Mouse (Mus musculus) intestine, embryonic 15.5 days (tissue): ENCODE results near the gene Flnb. TPM values are rescaled to one million over a fixed set of nuclear protein-coding genes. Genes with fewer than 3 reads are reported as not detected.

ENCODE experiments used
- ATAC-seq: fragments of 200-750 bp; cut with Nextera tagmentation; 2 replicates; pipeline ENCODE4 v1.8.0; 2017; ENCODE audit warnings: moderate TSS enrichment, moderate library complexity
- H3K27ac ChIP-seq: fragments of 300-500 bp; sonication (generic); 2 replicates; pipeline ENCODE4 v1.5.1; 2015; ENCODE audit warnings: mild to moderate bottlenecking, inconsistent platforms
- H3K27me3 ChIP-seq: fragments of 300-500 bp; sonication (generic); replicated peaks from 2 replicates; pipeline ENCODE4 v1.6.1; 2015; ENCODE audit warnings: inconsistent platforms
- H3K36me3 ChIP-seq: fragments of 300-500 bp; sonication (generic); 2 replicates; pipeline ENCODE4 v1.6.1; 2015; ENCODE audit warnings: inconsistent platforms
- H3K4me1 ChIP-seq: fragments of 300-500 bp; sonication (generic); replicated peaks from 2 replicates; pipeline ENCODE4 v1.6.1; 2015; ENCODE audit warnings: inconsistent platforms
- H3K4me2 ChIP-seq: fragments of 300-500 bp; sonication (generic); replicated peaks from 2 replicates; pipeline ENCODE4 v1.6.1; 2015; ENCODE audit warnings: mild to moderate bottlenecking, inconsistent platforms
- H3K4me3 ChIP-seq: fragments of 300-500 bp; sonication (generic); replicated peaks from 2 replicates; pipeline ENCODE4 v1.5.1; 2015; ENCODE audit warnings: inconsistent platforms
- H3K9ac ChIP-seq: fragments of 300-500 bp; sonication (generic); 2 replicates; pipeline ENCODE4 v1.6.1; 2015; ENCODE audit warnings: inconsistent platforms
- H3K9me3 ChIP-seq: fragments of 300-500 bp; sonication (generic); 2 replicates; pipeline ENCODE4 v1.6.1; 2016; ENCODE audit warnings: inconsistent platforms
- WGBS: fragments of 180-500 bp; shearing (Covaris S2); methylation state at CpG from one replicate; pipeline ENCODE4 v1.1.7; 2015; 5-methylcytosine and 5-hydroxymethylcytosine counted together
- polyA plus RNA-seq: library from polyadenylated mRNA; unstranded; fragments of >200 nt; fragmentation: Nextera tagmentation; extraction: Ambion mirVana; gene quantifications from 2 replicates; pipeline ENCODE4 v1.2.1, GENCODE M21; 2015

Flnb gene
- polyA plus RNA-seq, 1 experiment from 2014 or later = 17.4 TPM

DNA sequence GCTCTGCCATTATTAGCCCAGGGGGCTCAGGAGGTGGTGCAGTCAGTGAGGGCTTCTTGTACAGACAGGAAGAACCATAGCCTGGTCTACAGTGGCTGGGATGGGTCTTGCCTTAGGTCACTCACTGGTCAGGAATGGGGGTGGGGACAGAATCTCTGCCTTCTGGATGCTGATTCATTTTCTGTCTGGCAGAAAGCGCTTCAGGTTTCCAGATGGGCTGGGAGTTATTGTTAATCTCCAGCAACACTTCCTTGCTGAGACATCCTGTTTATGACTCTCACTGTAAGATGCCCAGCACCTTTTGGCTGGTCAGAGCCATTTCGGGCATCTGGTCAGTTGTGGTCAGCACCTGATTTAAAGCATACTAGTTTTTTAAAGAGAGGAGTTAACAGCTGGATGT is 55.8 kb downstream of the Flnb start:
- H3K4me1 ChIP-seq = no peaks in the 10 kb centered on the region
- no peaks in the 10 kb centered on the region for H3K9me3 ChIP-seq
- H3K27me3 ChIP-seq = no peaks in the 10 kb centered on the region
- H3K9ac ChIP-seq = no peak overlapping the region
- H3K27ac ChIP-seq = no peak overlapping the region
- no peak for ATAC-seq
- 0 out of 2 replicates have a peak, but pooled peaks cover 6% of the 10 kb centered on the region for H3K36me3 ChIP-seq
- no peak overlapping the region for H3K4me3 ChIP-seq
- 75% methylated on average over 2 of the region's 2 CpGs for WGBS
- no peak overlapping the region for H3K4me2 ChIP-seq

DNA sequence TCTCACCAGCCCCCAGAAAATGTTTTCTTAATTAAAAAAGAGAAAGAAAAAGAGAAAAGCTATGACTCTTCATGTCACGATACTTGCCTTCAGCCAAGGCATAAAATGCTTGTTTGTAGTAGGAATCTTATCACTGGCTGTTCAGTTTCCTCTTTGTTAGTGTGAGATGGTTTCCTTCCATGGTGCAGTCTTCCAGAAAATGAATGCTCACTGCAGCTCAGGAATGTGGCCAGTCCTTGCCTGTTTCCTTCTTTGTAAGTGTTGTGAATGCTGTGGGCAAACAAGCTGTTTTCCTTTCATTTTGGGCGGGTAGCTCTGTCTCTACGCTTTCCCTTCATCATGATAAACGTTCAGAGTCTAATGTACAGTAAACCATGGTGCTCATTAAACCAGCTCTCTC is 56.7 kb downstream of the Flnb start:
- Histone ChIP-seq H3K4me1 (no peaks in the 10 kb centered on the region), H3K27me3 (no peaks in the 10 kb centered on the region), H3K4me2 (no peak overlapping the region), H3K36me3 (0 out of 2 replicates have a peak, but pooled peaks cover 6% of the 10 kb centered on the region), H3K9ac (no peak overlapping the region), H3K9me3 (no peaks in the 10 kb centered on the region), H3K4me3 (no peak overlapping the region), H3K27ac (no peak overlapping the region)
- 75% methylated on average over 4 of the region's 4 CpGs for WGBS
- ATAC-seq = no peak

DNA sequence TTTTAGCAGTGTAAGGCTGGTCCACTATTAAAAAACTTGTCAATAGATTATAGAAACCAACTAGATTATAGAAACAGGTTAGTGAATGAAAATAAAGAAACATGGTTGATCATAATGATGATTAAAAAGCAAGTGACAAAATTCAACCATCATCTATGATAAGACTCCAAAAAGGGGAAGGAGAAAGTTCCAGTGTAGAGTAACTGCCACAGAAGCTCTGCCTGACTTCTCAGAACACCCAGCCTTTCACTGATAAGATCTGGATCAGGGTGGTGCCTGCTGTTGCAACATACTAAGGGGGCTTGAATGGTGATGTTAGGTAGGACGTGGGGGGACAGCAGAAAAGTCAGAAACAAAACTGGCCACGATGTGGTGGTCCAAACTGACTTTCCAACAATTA is 60.2 kb downstream of the Flnb start:
- no peak overlapping the region for H3K27ac ChIP-seq
- H3K27me3 ChIP-seq = no peaks in the 10 kb centered on the region
- H3K4me1 ChIP-seq = no peaks in the 10 kb centered on the region
- ATAC-seq = no peak
- H3K4me2 ChIP-seq = no peak overlapping the region
- WGBS = 77% methylated on average over 2 of the region's 2 CpGs
- no peak overlapping the region for H3K4me3 ChIP-seq
- H3K9ac ChIP-seq = no peak overlapping the region
- H3K36me3 ChIP-seq = peaks cover 6% of the 10 kb centered on the region; the same call in 1 of the 2 replicates
- H3K9me3 ChIP-seq = no peaks in the 10 kb centered on the region

DNA sequence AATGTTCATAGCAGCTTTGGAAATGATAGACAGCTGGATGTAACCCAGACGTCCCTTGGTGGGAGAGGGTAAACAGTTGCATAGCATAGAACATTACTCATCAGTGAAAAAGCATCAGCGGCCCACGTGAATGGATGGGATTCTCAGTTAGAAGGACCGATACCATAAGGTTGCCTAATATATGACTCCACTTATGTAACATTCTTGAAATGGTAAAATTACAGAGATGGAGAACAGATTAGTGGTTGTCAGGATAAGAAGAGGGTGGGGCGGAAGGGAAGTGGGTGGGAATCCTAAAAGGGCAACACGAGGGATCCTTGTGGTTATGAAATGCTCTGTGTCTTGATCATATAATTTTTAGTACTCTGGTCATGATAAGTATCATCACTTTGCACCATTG is 62.6 kb downstream of the Flnb start:
- Histone ChIP-seq H3K27me3 (no peaks in the 10 kb centered on the region), H3K36me3 (peaks cover 9% of the 10 kb centered on the region; the same call in 1 of the 2 replicates)

DNA sequence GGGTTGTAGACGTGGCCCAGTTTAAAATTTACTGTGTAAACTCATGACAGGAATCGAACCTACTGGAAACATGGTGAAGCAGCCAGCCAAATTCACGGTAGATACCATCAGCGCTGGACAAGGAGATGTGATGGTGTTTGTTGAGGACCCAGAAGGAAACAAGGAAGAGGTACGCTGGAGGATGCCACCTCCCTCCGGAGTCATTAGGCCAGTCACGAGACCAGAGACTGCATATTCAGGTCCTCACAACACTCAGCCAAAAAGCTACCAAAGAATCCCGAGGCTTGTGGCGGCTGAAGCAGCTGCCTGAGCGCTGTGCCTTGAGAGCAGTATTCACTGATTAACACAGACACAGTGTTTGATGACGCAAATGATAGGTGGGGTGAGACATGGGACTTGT is 63.8 kb downstream of the Flnb start:
- Histone ChIP-seq H3K36me3 (peaks cover 9% of the 10 kb centered on the region; the same call in 1 of the 2 replicates), H3K4me3 (no peak overlapping the region), H3K9me3 (no peaks in the 10 kb centered on the region), H3K4me1 (no peaks in the 10 kb centered on the region), H3K4me2 (no peak overlapping the region), H3K9ac (no peak overlapping the region), H3K27me3 (no peaks in the 10 kb centered on the region), H3K27ac (no peak overlapping the region)
- WGBS = 93% methylated on average over 11 of the region's 11 CpGs
- ATAC-seq = no peak

More for the DNA sequence above, 62.6 kb downstream of the Flnb start:
- Histone ChIP-seq H3K4me3 (no peak overlapping the region), H3K9ac (no peak overlapping the region), H3K4me1 (no peaks in the 10 kb centered on the region), H3K4me2 (no peak overlapping the region), H3K27ac (no peak overlapping the region), H3K9me3 (no peaks in the 10 kb centered on the region)
- WGBS = 86% methylated on average over 6 of the region's 6 CpGs
- ATAC-seq = no peak

DNA sequence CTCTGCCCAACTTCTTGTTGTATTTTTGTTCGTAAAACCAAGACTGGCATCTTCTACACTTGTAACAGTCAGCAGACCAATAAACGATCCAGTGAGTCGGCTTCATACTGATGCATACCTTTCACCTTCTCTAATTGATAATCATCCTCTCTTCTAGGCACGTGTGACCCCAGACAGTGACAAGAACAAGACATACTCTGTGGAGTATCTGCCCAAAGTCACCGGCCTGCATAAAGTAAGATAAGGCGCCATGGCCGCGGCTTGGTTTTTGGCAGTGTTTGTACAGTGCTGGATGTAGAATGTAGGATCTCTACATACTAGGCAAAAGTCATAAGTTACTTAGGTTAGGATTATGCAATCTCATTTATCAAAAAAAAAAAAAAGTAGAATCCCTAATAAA is 64.3 kb downstream of the Flnb start:
- Histone ChIP-seq H3K4me1 (no peaks in the 10 kb centered on the region), H3K27ac (no peak overlapping the region), H3K9me3 (no peaks in the 10 kb centered on the region), H3K4me2 (no peak overlapping the region), H3K9ac (no peak overlapping the region), H3K4me3 (no peak overlapping the region), H3K27me3 (no peaks in the 10 kb centered on the region), H3K36me3 (peaks cover 9% of the 10 kb centered on the region)
- WGBS = 88% methylated on average over 8 of the region's 8 CpGs
- no peak for ATAC-seq

DNA sequence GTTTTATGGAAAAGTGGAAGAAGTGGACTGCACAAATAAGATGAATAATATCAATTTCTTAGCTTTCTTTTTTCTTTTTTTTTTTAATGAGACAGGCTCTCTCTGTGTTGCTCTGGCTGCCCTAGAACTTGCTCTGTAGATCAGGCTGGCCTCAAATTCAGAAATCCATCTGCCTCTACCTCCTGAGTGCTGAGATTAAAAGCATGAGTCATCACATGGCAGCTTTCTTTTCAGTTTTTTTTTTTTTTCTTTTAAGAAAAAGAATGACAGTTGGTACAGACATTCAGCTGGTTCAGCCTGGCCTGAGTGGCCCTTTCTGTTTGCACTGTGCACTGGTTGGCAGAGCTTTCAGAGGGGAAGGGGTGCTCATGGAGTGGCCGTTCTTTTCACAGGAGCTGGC is 66.4 kb downstream of the Flnb start:
- no peak for ATAC-seq
- 0 out of 2 replicates have a peak, but pooled peaks cover 7% of the 10 kb centered on the region for H3K4me1 ChIP-seq
- no peaks in the 10 kb centered on the region for H3K9me3 ChIP-seq
- H3K27ac ChIP-seq = no peak overlapping the region
- peaks cover 12% of the 10 kb centered on the region for H3K36me3 ChIP-seq
- WGBS = 92% methylated on average over 1 of the region's 1 CpGs
- H3K4me3 ChIP-seq = no peak overlapping the region
- no peak overlapping the region for H3K9ac ChIP-seq
- H3K4me2 ChIP-seq = no peak overlapping the region
- no peaks in the 10 kb centered on the region for H3K27me3 ChIP-seq

DNA sequence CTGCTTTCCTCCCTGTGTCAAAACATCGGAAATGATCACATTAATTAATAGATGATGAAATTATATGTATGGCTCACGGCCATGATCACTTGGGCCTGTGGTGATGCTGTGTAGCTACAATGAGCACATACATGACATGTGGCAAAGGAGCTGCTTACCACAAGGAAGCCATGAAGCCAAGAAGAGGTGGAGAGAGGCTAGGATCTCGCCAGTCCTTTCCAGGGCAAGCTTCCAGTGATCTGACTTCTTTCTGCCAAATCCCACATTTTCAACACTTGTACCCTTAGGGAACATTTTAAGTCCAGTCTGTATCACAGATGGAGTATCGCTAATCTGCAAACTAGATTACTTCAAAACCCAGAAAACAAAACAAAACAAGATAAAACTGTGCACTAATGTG is 67.1 kb downstream of the Flnb start:
- Histone ChIP-seq H3K27ac (no peak overlapping the region), H3K9me3 (no peaks in the 10 kb centered on the region), H3K36me3 (peaks cover 12% of the 10 kb centered on the region), H3K27me3 (no peaks in the 10 kb centered on the region), H3K4me1 (0 out of 2 replicates have a peak, but pooled peaks cover 7% of the 10 kb centered on the region), H3K9ac (no peak overlapping the region), H3K4me3 (no peak overlapping the region), H3K4me2 (no peak overlapping the region)
- WGBS = 87% methylated on average over 4 of the region's 4 CpGs
- no peak for ATAC-seq

DNA sequence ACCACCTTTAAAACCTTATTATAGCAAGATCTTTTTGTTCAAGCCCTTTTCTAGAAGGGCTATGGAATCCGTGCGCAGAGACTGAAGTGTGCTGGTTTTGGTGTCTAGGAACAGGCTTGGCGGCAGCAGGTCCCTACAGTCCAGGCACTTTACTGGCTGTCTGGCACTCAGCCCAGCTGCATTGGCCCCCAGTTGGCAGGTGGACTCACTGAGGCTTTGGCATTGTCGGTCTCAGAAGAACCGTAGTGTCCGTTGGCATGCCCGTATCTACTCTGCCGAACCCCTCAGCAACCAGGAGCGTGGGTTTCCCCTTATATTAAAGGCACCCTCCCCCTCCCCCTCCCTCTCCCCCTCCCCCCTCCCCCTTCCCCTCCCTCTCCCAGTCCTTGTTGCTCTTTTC is 67.8 kb downstream of the Flnb start:
- Histone ChIP-seq H3K36me3 (peaks cover 12% of the 10 kb centered on the region), H3K4me1 (0 out of 2 replicates have a peak, but pooled peaks cover 7% of the 10 kb centered on the region), H3K4me2 (no peak overlapping the region), H3K9ac (no peak overlapping the region), H3K4me3 (no peak overlapping the region), H3K27me3 (no peaks in the 10 kb centered on the region), H3K27ac (no peak overlapping the region), H3K9me3 (no peaks in the 10 kb centered on the region)
- 88% methylated on average over 9 of the region's 9 CpGs for WGBS
- no peak for ATAC-seq

DNA sequence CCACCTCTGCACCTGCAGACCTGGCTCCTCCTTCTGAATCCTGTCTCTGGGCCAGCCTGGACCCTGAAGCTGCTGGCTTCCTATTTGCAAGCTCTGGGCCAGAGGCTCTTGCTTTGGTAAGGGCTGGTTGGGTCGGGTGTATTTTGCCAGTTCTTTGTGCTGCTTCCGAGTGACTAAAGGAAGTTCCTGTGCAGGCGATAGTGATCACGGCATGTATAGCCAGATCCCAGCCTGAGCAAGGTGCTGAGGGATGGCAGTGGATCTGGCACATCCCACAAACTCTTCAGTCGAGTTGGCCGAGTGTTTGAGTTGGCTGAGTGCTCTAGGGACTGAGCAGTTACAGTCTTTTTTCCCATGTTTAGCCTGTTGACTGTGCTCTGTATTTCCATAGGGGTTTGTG is 68.3 kb downstream of the Flnb start:
- no peaks in the 10 kb centered on the region for H3K27me3 ChIP-seq
- no peak overlapping the region for H3K4me2 ChIP-seq
- H3K4me1 ChIP-seq = 0 out of 2 replicates have a peak, but pooled peaks cover 7% of the 10 kb centered on the region
- no peak for ATAC-seq
- no peak overlapping the region for H3K9ac ChIP-seq
- 85% methylated on average over 6 of the region's 6 CpGs for WGBS
- H3K36me3 ChIP-seq = peaks cover 12% of the 10 kb centered on the region
- H3K27ac ChIP-seq = no peak overlapping the region
- H3K9me3 ChIP-seq = no peaks in the 10 kb centered on the region
- H3K4me3 ChIP-seq = no peak overlapping the region

DNA sequence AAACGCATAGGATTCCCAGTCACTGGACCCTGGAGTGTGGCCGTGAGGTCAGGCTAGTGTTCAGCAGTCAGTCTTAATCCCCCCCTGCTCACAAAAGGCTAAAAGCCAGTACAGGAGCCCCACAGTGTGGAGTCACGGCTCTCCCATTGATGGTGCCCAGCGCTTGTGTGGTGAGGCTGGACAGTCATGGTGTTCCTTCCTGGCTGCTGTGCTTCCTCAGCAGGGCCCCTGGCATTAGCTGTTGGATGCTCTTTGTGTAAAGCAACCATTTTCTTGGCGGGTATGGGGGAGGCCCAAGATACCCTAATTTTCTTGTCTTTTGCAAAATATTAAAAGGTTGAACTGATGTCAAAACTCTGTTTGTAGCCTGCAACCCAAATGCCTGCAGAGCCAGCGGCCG is 69.4 kb downstream of the Flnb start:
- H3K4me3 ChIP-seq = no peak overlapping the region
- H3K27ac ChIP-seq = no peak overlapping the region
- H3K27me3 ChIP-seq = no peaks in the 10 kb centered on the region
- peaks cover 18% of the 10 kb centered on the region for H3K36me3 ChIP-seq
- 91% methylated on average over 7 of the region's 7 CpGs for WGBS
- H3K4me1 ChIP-seq = 0 out of 2 replicates have a peak, but pooled peaks cover 7% of the 10 kb centered on the region
- H3K9ac ChIP-seq = no peak overlapping the region
- H3K4me2 ChIP-seq = no peak overlapping the region
- ATAC-seq = no peak
- H3K9me3 ChIP-seq = no peaks in the 10 kb centered on the region

DNA sequence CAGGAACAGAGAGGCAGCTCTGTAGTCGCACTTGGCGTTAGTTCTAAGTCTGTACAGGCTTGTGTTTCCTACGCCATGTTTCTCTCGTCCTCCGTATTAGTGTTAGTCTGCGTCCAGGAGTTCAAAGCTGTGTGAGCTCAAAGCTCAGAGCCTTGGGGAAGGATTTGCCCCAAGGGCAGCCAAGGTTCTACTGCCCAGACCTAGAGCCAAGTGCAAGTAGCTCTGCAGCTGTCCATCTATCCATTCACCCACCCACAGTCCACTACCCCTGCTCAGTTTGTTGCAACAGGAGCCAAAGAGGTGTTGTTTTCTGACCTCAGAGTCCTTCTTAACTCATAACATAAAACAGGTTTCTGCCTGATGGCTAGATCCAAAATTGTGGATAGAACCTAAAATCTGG is 70.5 kb downstream of the Flnb start:
- no peak overlapping the region for H3K9ac ChIP-seq
- ATAC-seq = no peak
- no peak overlapping the region for H3K4me2 ChIP-seq
- WGBS = 86% methylated on average over 6 of the region's 6 CpGs
- H3K27ac ChIP-seq = peak overlapping the region; percentile 86
- H3K27me3 ChIP-seq = no peaks in the 10 kb centered on the region
- H3K4me3 ChIP-seq = no peak overlapping the region
- H3K4me1 ChIP-seq = 0 out of 2 replicates have a peak, but pooled peaks cover 7% of the 10 kb centered on the region
- H3K36me3 ChIP-seq = peaks cover 20% of the 10 kb centered on the region
- no peaks in the 10 kb centered on the region for H3K9me3 ChIP-seq

DNA sequence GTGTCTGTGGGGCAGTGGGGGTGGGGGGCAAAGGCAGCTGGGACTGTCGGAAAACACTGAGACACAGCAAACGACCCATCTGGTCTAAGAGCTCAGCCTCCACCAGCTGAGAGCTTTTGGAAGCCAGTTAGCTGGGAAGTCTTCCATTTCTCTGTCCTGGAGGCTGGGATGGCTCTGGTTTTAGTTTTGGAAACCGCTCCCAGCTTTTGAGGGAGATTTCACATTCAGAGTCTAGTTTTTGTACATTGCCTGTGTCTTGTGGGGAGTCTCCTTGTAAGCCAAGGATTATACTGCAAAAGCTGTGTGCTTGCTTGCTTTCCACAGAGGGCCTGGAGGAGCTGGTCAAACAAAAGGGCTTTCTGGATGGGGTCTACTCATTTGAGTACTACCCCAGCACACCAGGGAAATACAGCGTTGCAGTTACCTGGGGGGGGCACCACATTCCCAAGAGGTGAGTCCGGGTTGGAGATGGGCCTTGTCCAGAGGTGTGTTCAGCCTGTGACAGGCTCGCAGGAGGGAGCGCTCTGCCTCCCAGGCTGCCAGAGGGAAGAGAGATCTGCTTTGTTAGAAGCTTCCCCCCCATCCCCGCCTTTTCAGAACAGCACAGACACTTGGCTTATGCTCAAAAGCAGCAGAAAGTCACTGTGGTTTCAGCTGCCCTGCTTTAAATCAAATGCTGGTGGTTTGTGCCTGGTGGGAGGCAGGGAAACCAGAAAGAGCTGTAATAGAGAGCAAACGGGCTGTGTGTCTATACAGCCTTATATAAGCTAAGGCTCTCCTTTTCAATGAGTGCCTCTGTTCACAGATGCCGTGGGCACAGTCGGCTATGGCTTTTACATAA is 71.3 kb downstream of the Flnb start:
- H3K27me3 ChIP-seq = no peaks in the 10 kb centered on the region
- peak overlapping the region; percentile 19; the same call in 1 of the 2 replicates for H3K4me2 ChIP-seq
- no peak overlapping the region for H3K4me3 ChIP-seq
- no peak overlapping the region for H3K9ac ChIP-seq
- WGBS = 43% methylated on average over 11 of the region's 11 CpGs
- H3K9me3 ChIP-seq = no peaks in the 10 kb centered on the region
- 0 out of 2 replicates have a peak, but pooled peaks cover 7% of the 10 kb centered on the region for H3K4me1 ChIP-seq
- peak; percentile 85 for ATAC-seq
- H3K27ac ChIP-seq = peak overlapping the region; percentile 86
- peaks cover 22% of the 10 kb centered on the region for H3K36me3 ChIP-seq
